Mouse (Mus musculus) limb, embryonic 14.5 days (tissue): ENCODE measurements around the gene Slc1a2. TPM values are rescaled to one million over a fixed set of nuclear protein-coding genes. Genes with fewer than 3 reads are reported as not detected.

Experiments
- ATAC-seq: fragments of 200-750 bp; cut with Nextera tagmentation; 2 replicates; pipeline ENCODE4 v1.8.0; 2017; ENCODE audit warnings: low read depth, moderate number of reproducible peaks, moderate TSS enrichment; ENCODE audit not compliant: low FRiP score
- DNase-seq: peaks from one replicate; pipeline ENCODE4 v3.0.0-alpha.2; 2015; ENCODE audit warnings: low spot score
- H3K27ac ChIP-seq: fragments of 300-500 bp; sonication (generic); replicated peaks from 2 replicates; pipeline ENCODE4 v1.5.1; 2014; ENCODE audit warnings: low read depth, mild to moderate bottlenecking, low read length, moderate library complexity, mixed read lengths
- H3K27me3 ChIP-seq: fragments of 300-500 bp; sonication (generic); 2 replicates; pipeline ENCODE4 v1.6.1; 2014; ENCODE audit warnings: low read length, mixed read lengths; ENCODE audit not compliant: control insufficient read depth, insufficient read depth
- H3K36me3 ChIP-seq: fragments of 300-500 bp; sonication (generic); 2 replicates; pipeline ENCODE4 v1.6.1; 2014; ENCODE audit warnings: mild to moderate bottlenecking, low read length, moderate library complexity, mixed read lengths; ENCODE audit not compliant: control insufficient read depth, insufficient read depth
- H3K4me1 ChIP-seq: fragments of 300-500 bp; sonication (generic); 2 replicates; pipeline ENCODE4 v1.6.1; 2014; ENCODE audit warnings: antibody characterized with exemption, low read length, mixed read lengths; ENCODE audit not compliant: control insufficient read depth, insufficient read depth
- H3K4me2 ChIP-seq: fragments of 300-500 bp; sonication (generic); replicated peaks from 2 replicates; pipeline ENCODE4 v1.6.1; 2014; ENCODE audit warnings: low read depth, mild to moderate bottlenecking, low read length, moderate library complexity; ENCODE audit not compliant: severe bottlenecking
- H3K4me3 ChIP-seq: fragments of 300-500 bp; sonication (generic); replicated peaks from 2 replicates; pipeline ENCODE4 v1.5.1; 2014; ENCODE audit warnings: low read length
- H3K9ac ChIP-seq: fragments of 300-500 bp; sonication (generic); 2 replicates; pipeline ENCODE4 v1.6.1; 2014; ENCODE audit warnings: mild to moderate bottlenecking, low read depth, low read length, moderate library complexity; ENCODE audit not compliant: severe bottlenecking
- H3K9me3 ChIP-seq: fragments of 300-500 bp; sonication (generic); 2 replicates; pipeline ENCODE4 v1.6.1; 2016; ENCODE audit warnings: low read length; ENCODE audit not compliant: control insufficient read depth
- POLR2A ChIP-seq: fragments of 200-500 bp; IDR thresholded peaks from 2 replicates; pipeline ENCODE4 v1.8.0; 2012; ENCODE audit warnings: inconsistent platforms, mild to moderate bottlenecking, moderate library complexity, borderline replicate concordance; ENCODE audit not compliant: insufficient read depth, insufficient read length; ENCODE audit errors: extremely low read depth
- WGBS: fragments of 180-500 bp; shearing (Covaris S2); extraction: QIAGEN DNeasy Blood & Tissue Kit; methylation state at CpG from one replicate; pipeline ENCODE4 v1.1.7; 2014; 5-methylcytosine and 5-hydroxymethylcytosine counted together
- polyA plus RNA-seq, 2 experiments: library from polyadenylated mRNA; depleted of rRNA in 1 of 2; stranded (reverse) in 1 of 2; unstranded in 1 of 2; fragments of >200 nt; fragmentation: Nextera tagmentation in 1 of 2; extraction: Ambion mirVana in 1 of 2; gene quantifications; 2 replicates each; pipeline versions ENCODE4 v1.2.1 to v1.2.3; 2012 to 2014

Slc1a2 gene
- polyA plus RNA-seq, 2 experiments, result 0.89 to 1.6 TPM

- no peak for ATAC-seq
- H3K27me3 ChIP-seq, result no peaks in the 10 kb centered on the region
- no peaks in the 10 kb centered on the region for H3K9me3 ChIP-seq
- no peaks in the 10 kb centered on the region for H3K36me3 ChIP-seq
- H3K4me1 ChIP-seq, result no peaks in the 10 kb centered on the region
- H3K27ac ChIP-seq, result no peak overlapping the region
- no peak for DNase-seq
- H3K9ac ChIP-seq, result no peak overlapping the region
- 84% methylated on average over 1 of the region's 1 CpGs for WGBS
- no peak for TF ChIP-seq POLR2A
- H3K4me2 ChIP-seq, result no peak overlapping the region
- H3K4me3 ChIP-seq, result no peak overlapping the region
Observed at GRCm38 (mm10) chr2:102801899-102802298, 143.4 kb downstream of the Slc1a2 start.

DNA sequence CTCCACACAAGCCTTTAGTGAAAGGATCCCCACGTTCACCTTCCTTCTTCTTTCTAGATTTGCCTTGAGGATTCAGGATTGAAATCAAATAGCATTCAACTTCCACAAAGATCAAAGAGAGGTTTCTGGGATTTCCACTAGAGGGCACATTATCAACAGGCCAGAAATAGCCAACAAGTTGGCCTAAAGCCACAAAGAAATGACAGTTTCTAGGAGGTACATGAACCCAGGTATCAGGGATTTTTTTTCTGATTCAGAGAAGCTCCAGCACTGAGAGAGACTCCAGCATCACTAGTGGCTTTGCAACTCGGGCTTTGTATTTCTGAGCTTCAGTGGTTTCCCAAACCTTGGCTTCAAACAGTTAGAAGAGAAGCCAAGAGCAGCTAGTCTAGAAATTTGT is 145.7 kb downstream of the Slc1a2 start:
- TF ChIP-seq POLR2A, result no peak
- H3K4me1 ChIP-seq, result no peaks in the 10 kb centered on the region
- H3K4me2 ChIP-seq, result no peak overlapping the region
- H3K36me3 ChIP-seq, result no peaks in the 10 kb centered on the region
- H3K4me3 ChIP-seq, result no peak overlapping the region
- no peaks in the 10 kb centered on the region for H3K9me3 ChIP-seq
- H3K27ac ChIP-seq, result no peak overlapping the region
- no peaks in the 10 kb centered on the region for H3K27me3 ChIP-seq
- 33% methylated on average over 2 of the region's 2 CpGs for WGBS
- peak; percentile 71 for DNase-seq
- no peak overlapping the region for H3K9ac ChIP-seq
- no peak for ATAC-seq

- H3K4me1 ChIP-seq, result peaks cover 6% of the 10 kb centered on the region; the same call in 1 of the 2 replicates
- no peak overlapping the region for H3K4me3 ChIP-seq
- no peaks in the 10 kb centered on the region for H3K9me3 ChIP-seq
- DNase-seq (no peak), ATAC-seq (no peak)
- H3K27me3 ChIP-seq, result no peaks in the 10 kb centered on the region
- H3K9ac ChIP-seq, result no peak overlapping the region
- 77% methylated on average over 6 of the region's 6 CpGs for WGBS
- no peak overlapping the region for H3K27ac ChIP-seq
- no peak for TF ChIP-seq POLR2A
- no peak overlapping the region for H3K4me2 ChIP-seq
- no peaks in the 10 kb centered on the region for H3K36me3 ChIP-seq
Observed at GRCm38 (mm10) chr2:102805283-102805682, 146.8 kb downstream of the Slc1a2 start.

DNA sequence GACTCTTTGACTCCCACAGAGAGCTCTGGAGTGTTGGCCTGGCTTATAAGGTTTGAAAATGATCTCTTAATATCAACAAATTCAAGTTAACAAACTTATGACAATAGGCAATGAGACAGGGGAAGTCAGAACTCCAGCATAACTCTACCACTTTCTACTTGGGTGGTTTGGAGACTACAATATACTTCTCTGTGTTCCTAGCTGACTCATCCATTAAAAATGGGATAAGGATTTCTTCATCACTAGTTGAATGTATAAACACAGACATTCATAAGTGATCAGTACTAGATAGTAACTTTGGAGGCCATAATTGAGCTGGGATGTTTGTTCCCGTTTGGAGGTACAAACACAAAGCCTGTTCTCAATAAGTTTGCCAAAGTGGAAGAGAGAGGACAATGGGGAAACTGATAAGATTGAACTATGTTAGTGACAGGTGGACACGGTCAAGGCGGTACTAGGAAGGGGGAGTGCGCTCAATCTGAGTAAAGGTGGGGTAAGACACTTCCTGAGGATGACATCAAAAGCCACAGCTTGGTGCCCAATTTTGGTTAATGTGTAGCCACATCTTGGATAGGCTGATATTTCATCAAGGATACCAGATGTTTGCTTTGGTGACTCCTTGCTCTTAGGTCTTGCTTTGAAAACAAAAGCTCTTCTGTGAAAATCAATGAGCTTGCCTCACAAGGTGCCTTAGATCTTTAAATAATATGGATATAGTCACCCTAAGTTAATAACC is 147.5 kb downstream of the Slc1a2 start:
- Histone ChIP-seq H3K4me3 (no peak overlapping the region), H3K9me3 (no peaks in the 10 kb centered on the region), H3K4me2 (no peak overlapping the region), H3K9ac (no peak overlapping the region), H3K27ac (no peak overlapping the region), H3K36me3 (no peaks in the 10 kb centered on the region), H3K27me3 (no peaks in the 10 kb centered on the region), H3K4me1 (peaks cover 7% of the 10 kb centered on the region; the same call in 1 of the 2 replicates)
- no peak for TF ChIP-seq POLR2A
- DNase-seq (no peak), ATAC-seq (no peak)
- WGBS, result 91% methylated on average over 4 of the region's 4 CpGs

DNA sequence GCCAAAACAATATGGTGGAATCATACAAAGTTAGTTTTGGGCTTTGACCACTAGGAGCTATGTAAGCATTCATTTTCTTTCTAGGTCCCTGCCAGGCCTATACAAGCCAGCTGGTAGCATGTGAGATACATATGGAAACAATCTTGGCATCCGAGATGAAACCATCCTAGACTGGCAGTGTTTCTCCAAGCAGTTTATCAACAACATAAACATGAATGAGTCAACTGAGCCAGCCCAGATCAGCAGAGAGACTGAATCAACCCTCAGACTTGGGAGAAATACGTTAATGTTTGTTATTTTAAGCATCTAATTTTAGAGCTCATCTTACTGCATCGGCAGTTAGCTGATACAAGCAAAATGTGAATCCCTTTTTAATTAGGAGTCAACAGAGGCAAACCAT is 149.2 kb downstream of the Slc1a2 start:
- Histone ChIP-seq H3K27me3 (no peaks in the 10 kb centered on the region), H3K4me2 (no peak overlapping the region), H3K36me3 (no peaks in the 10 kb centered on the region), H3K4me3 (no peak overlapping the region), H3K4me1 (peaks cover 7% of the 10 kb centered on the region; the same call in 1 of the 2 replicates), H3K9me3 (no peaks in the 10 kb centered on the region), H3K9ac (no peak overlapping the region), H3K27ac (no peak overlapping the region)
- DNase-seq, result no peak
- no peak for ATAC-seq
- WGBS, result 58% methylated on average over 3 of the region's 3 CpGs
- no peak for TF ChIP-seq POLR2A
